ENCODE assay signal across 11 mouse cellular contexts in genomic region chr13:55107694-55108093, GRCm38 (mm10). TPM values are rescaled to one million over a fixed set of nuclear protein-coding genes. Genes with fewer than 3 reads are reported as not detected.
A peak's percentile ranks its signal among the peaks of the same experiment; 100 is the strongest.
DNase-seq lines count a peak whose midpoint lies in the region; ATAC-seq and TF ChIP-seq lines count a peak whose summit lies in the region.
"Had no signal": no experiment of that assay in that cellular context is flagged by ENCODE, and none has a peak within 500 bp of the region (broad histone marks: within the 10 kb centered on the region; RNA-seq: fewer than 3 reads in every experiment).

No protein-coding gene starts in this region.

- peak; percentile 31 for DNase-seq in lung, postnatal 10 days
- no peak for DNase-seq in lung, postnatal 14 days
- DNase-seq in adrenal gland, postnatal 25 days, result peak; percentile 68
- DNase-seq in right cerebral cortex, postnatal 14 days, result peak; percentile 14
- DNase-seq: cerebellum, adult 11-12 months had no signal

- peaks cover 33% of the 10 kb centered on the region for H3K36me3 ChIP-seq in heart, embryonic 13.5 days
- H3K36me3 ChIP-seq in midbrain, embryonic 16.5 days (ENCODE audit: control insufficient read depth, insufficient read depth, low read length), result peaks cover 3% of the 10 kb centered on the region; the same call in 1 of the 2 replicates
- H3K36me3 ChIP-seq in intestine, postnatal 0 days (ENCODE audit: control insufficient read depth, insufficient read depth), result 0 out of 2 replicates have a peak, but pooled peaks cover 5% of the 10 kb centered on the region

- WGBS in heart, embryonic 13.5 days, result 38% methylated on average over 8 of the region's 8 CpGs
- WGBS in midbrain, embryonic 16.5 days, result 85% methylated on average over 8 of the region's 8 CpGs
- 75% methylated on average over 8 of the region's 8 CpGs for WGBS in intestine, postnatal 0 days

- no peaks in the 10 kb centered on the region for H3K9me3 ChIP-seq in heart, embryonic 13.5 days
- H3K9me3 ChIP-seq in midbrain, embryonic 16.5 days (replicated peaks; ENCODE audit: control insufficient read depth, low read length, poor library complexity, severe bottlenecking), result no peaks in the 10 kb centered on the region
- no peaks in the 10 kb centered on the region for H3K9me3 ChIP-seq in intestine, postnatal 0 days (ENCODE audit: control insufficient read depth)

- H3K27me3 ChIP-seq in heart, embryonic 13.5 days (replicated peaks), result no peaks in the 10 kb centered on the region
- no peaks in the 10 kb centered on the region for H3K27me3 ChIP-seq in midbrain, embryonic 16.5 days (ENCODE audit: control insufficient read depth, insufficient read depth, low read depth, low read length)
- no peaks in the 10 kb centered on the region for H3K27me3 ChIP-seq in intestine, postnatal 0 days (replicated peaks; ENCODE audit: control insufficient read depth, insufficient read depth, low read length)
- H3K27me3 ChIP-seq: Patski had no signal

- no peak for TF ChIP-seq CTCF in intestine, postnatal 0 days (IDR thresholded peaks at IDR 0.05; ENCODE audit: low read depth)

- H3K4me3 ChIP-seq in heart, embryonic 13.5 days, result no peak overlapping the region
- no peak overlapping the region for H3K4me3 ChIP-seq in midbrain, embryonic 16.5 days (ENCODE audit: low read depth, low read length)
- H3K4me3 ChIP-seq in intestine, postnatal 0 days (ENCODE audit: low read depth, low read length), result no peak overlapping the region

- peaks cover 28% of the 10 kb centered on the region for H3K4me1 ChIP-seq in heart, embryonic 13.5 days
- H3K4me1 ChIP-seq in midbrain, embryonic 16.5 days (ENCODE audit: control insufficient read depth, insufficient read depth, low read length), result peaks cover 12% of the 10 kb centered on the region
- peaks cover 7% of the 10 kb centered on the region; the same call in 1 of the 2 replicates for H3K4me1 ChIP-seq in intestine, postnatal 0 days (replicated peaks; ENCODE audit: control insufficient read depth, insufficient read depth, low read length)

- peak overlapping the region; percentile 89 for H3K4me2 ChIP-seq in heart, embryonic 13.5 days
- H3K4me2 ChIP-seq in midbrain, embryonic 16.5 days (ENCODE audit: low read length), result no peak overlapping the region
- no peak overlapping the region for H3K4me2 ChIP-seq in intestine, postnatal 0 days (replicated peaks; ENCODE audit: low read depth)

- peak overlapping the region; percentile 89 for H3K27ac ChIP-seq in heart, embryonic 13.5 days (replicated peaks)
- no peak overlapping the region for H3K27ac ChIP-seq in midbrain, embryonic 16.5 days (ENCODE audit: low read length)
- H3K27ac ChIP-seq in intestine, postnatal 0 days (ENCODE audit: low read depth, low read length), result no peak overlapping the region

- no peak; the same call in 1 of the 2 replicates for ATAC-seq in heart, embryonic 13.5 days (ENCODE audit: extremely low read depth, insufficient number of reproducible peaks, low FRiP score, low TSS enrichment)
- ATAC-seq in midbrain, embryonic 16.5 days, result no peak
- no peak for ATAC-seq in intestine, postnatal 0 days
- ATAC-seq: inflammation-experienced regulatory T-cells, adult 6 months; Patski had no signal

- no peak overlapping the region for H3K9ac ChIP-seq in heart, embryonic 13.5 days
- H3K9ac ChIP-seq in midbrain, embryonic 16.5 days (ENCODE audit: low read depth, low read length), result no peak overlapping the region
- H3K9ac ChIP-seq in intestine, postnatal 0 days (ENCODE audit: low read depth, low read length), result no peak overlapping the region

RNA-seq across cellular contexts. Expression of gene Zfp346, which starts 2.6 kb away (rescaled TPM):
- total RNA-seq in adrenal gland, postnatal 25 days (2021), result 71.6 and 76.2 TPM in 2 replicates
- 16.1 and 19.3 TPM in 2 replicates for polyA plus RNA-seq in heart, embryonic 13.5 days (2015; fragmentation: Nextera tagmentation; extraction: Ambion mirVana)
- 29.5 and 32.2 TPM in 2 replicates for polyA plus RNA-seq in midbrain, embryonic 16.5 days (2015; fragmentation: Nextera tagmentation; extraction: Ambion mirVana)
- polyA plus RNA-seq in intestine, postnatal 0 days (2015; fragmentation: Nextera tagmentation; extraction: Ambion mirVana), result 5.5 and 6.2 TPM in 2 replicates

RNA-seq across cellular contexts. Expression of gene Uimc1, which starts 7.6 kb away (rescaled TPM):
- total RNA-seq in adrenal gland, postnatal 25 days (2021), result 36.7 and 38.0 TPM in 2 replicates
- 15.1 and 16.1 TPM in 2 replicates for polyA plus RNA-seq in heart, embryonic 13.5 days (2015; fragmentation: Nextera tagmentation; extraction: Ambion mirVana)
- polyA plus RNA-seq in midbrain, embryonic 16.5 days (2015; fragmentation: Nextera tagmentation; extraction: Ambion mirVana), result 20.3 and 20.8 TPM in 2 replicates
- 14.1 and 15.9 TPM in 2 replicates for polyA plus RNA-seq in intestine, postnatal 0 days (2015; fragmentation: Nextera tagmentation; extraction: Ambion mirVana)

RNA-seq across cellular contexts. Expression of gene Gm17617, which starts 25.7 kb away (rescaled TPM):
- total RNA-seq in adrenal gland, postnatal 25 days (2021), result not detected in 2 replicates
- polyA plus RNA-seq in heart, embryonic 13.5 days (2015; fragmentation: Nextera tagmentation; extraction: Ambion mirVana), result not detected in 2 replicates
- polyA plus RNA-seq in midbrain, embryonic 16.5 days (2015; fragmentation: Nextera tagmentation; extraction: Ambion mirVana), result not detected in 2 replicates
- not detected in 2 replicates for polyA plus RNA-seq in intestine, postnatal 0 days (2015; fragmentation: Nextera tagmentation; extraction: Ambion mirVana)
- total RNA-seq: megakaryocyte-erythroid progenitor cell, adult 5-6 weeks had no signal
- polyA plus RNA-seq: inflammation-experienced regulatory T-cells, adult 6 months; Patski had no signal

RNA-seq across cellular contexts. Expression of gene Fgfr4, which starts 44.7 kb away (rescaled TPM):
- 35.6 and 60.4 TPM in 2 replicates for total RNA-seq in adrenal gland, postnatal 25 days (2021)
- 0.98 and 1.1 TPM in 2 replicates for polyA plus RNA-seq in heart, embryonic 13.5 days (2015; fragmentation: Nextera tagmentation; extraction: Ambion mirVana)
- polyA plus RNA-seq in midbrain, embryonic 16.5 days (2015; fragmentation: Nextera tagmentation; extraction: Ambion mirVana), result 0.60 and 0.82 TPM in 2 replicates
- polyA plus RNA-seq in intestine, postnatal 0 days (2015; fragmentation: Nextera tagmentation; extraction: Ambion mirVana), result 3.8 and 4.0 TPM in 2 replicates
- total RNA-seq: megakaryocyte-erythroid progenitor cell, adult 5-6 weeks had no signal
- polyA plus RNA-seq: inflammation-experienced regulatory T-cells, adult 6 months had no signal
